Mouse (Mus musculus): ENCODE measurements at regions not wholly inside any gene's neighbourhood (a gene's known extent, or its start where the extent isn't known, plus 50 kb on each side); places are given as distances from the start of the nearest gene placed in this dataset.

- no peak for DNase-seq
Measured at GRCm38 (mm10) chr9:27702140-27702539, 88.4 kb upstream of the Opcml start.

- DNase-seq, result no peak
Measured at GRCm38 (mm10) chr9:27704001-27704400, 86.6 kb upstream of the Opcml start.

GRCm38 (mm10) chr9:27723840-27724408 is 66.7 kb upstream of the Opcml start:
- peak; percentile 12 to 23 for DNase-seq

- peak; percentile 24 to 51 for DNase-seq
Measured at GRCm38 (mm10) chr9:27724576-27724975, 66.0 kb upstream of the Opcml start.

- DNase-seq, result peak; percentile 57 to 74
Measured at GRCm38 (mm10) chr9:27728652-27729557, 61.7 kb upstream of the Opcml start.

GRCm38 (mm10) chr9:27729558-27729889 is 61.1 kb upstream of the Opcml start:
- no peak for DNase-seq

GRCm38 (mm10) chr9:27739287-27739686 is 51.3 kb upstream of the Opcml start:
- DNase-seq, result peak in 1 of 2 experiments; percentile 47

All from cerebellum, postnatal 14 days (tissue).